Mouse (Mus musculus): ENCODE measurements around the gene Olfr282. TPM values are rescaled to one million over a fixed set of nuclear protein-coding genes. Genes with fewer than 3 reads are reported as not detected.
"Not testable (repeated sequence)": the region's sequence is repeated elsewhere in the genome, so short reads cannot be mapped to it uniquely, and the experiment has no call there.

Olfr282 gene
- polyA plus RNA-seq (2014; fragmentation: Nextera tagmentation; extraction: Ambion mirVana): not detected in 2 replicates

GRCm38 (mm10) chr15:98430925-98431324 lies at the start of gene Olfr282:
TSS of gene Olfr282 (plus strand) at chr15:98431225.
- ATAC-seq (ENCODE audit: insufficient number of reproducible peaks, insufficient read depth, low FRiP score, low read depth); H3K27me3 ChIP-seq (ENCODE audit: control insufficient read depth, insufficient read depth, low read length); H3K4me3 ChIP-seq (ENCODE audit: control insufficient read depth in 1 of 2, insufficient read depth in 1 of 2, low read depth in 1 of 2, low read length in 2 of 2); H3K4me2 ChIP-seq (ENCODE audit: low read length); H3K9me3 ChIP-seq (ENCODE audit: control insufficient read depth, low read length); H3K4me1 ChIP-seq (ENCODE audit: control insufficient read depth in 2 of 2, insufficient read depth in 2 of 2, low read length in 2 of 2); H3K9ac ChIP-seq (ENCODE audit: low read length); H3K36me3 ChIP-seq (ENCODE audit: control insufficient read depth, insufficient read depth, low read length); H3K27ac ChIP-seq (replicated peaks in 1 of 2; ENCODE audit: control insufficient read depth in 1 of 2, insufficient read depth in 1 of 2, low read depth in 2 of 2, low read length in 2 of 2): not testable (repeated sequence)
- WGBS: 53% methylated on average over 5 of the region's 5 CpGs

- 71% methylated on average over 2 of the region's 2 CpGs for WGBS
- Histone ChIP-seq H3K4me3 (ENCODE audit: control insufficient read depth in 1 of 2, insufficient read depth in 1 of 2, low read depth in 1 of 2, low read length in 2 of 2) (no peak overlapping the region), H3K9ac (ENCODE audit: low read length) (no peak overlapping the region), H3K4me1 (ENCODE audit: control insufficient read depth in 2 of 2, insufficient read depth in 2 of 2, low read length in 2 of 2) (no peaks in the 10 kb centered on the region; a peak in 1 of 4 replicates), H3K27ac (replicated peaks in 1 of 2; ENCODE audit: control insufficient read depth in 1 of 2, insufficient read depth in 1 of 2, low read depth in 2 of 2, low read length in 2 of 2) (no peak overlapping the region), H3K4me2 (ENCODE audit: low read length) (no peak overlapping the region), H3K9me3 (ENCODE audit: control insufficient read depth, low read length) (no peaks in the 10 kb centered on the region), H3K36me3 (ENCODE audit: control insufficient read depth, insufficient read depth, low read length) (no peaks in the 10 kb centered on the region), H3K27me3 (ENCODE audit: control insufficient read depth, insufficient read depth, low read length) (no peaks in the 10 kb centered on the region)
- no peak for ATAC-seq (ENCODE audit: insufficient number of reproducible peaks, insufficient read depth, low FRiP score, low read depth)
These were observed 43.4 kb upstream of the Olfr282 start for GRCm38 (mm10) chr15:98387621-98388020.

- Histone ChIP-seq H3K9me3 (ENCODE audit: control insufficient read depth, low read length) (no peaks in the 10 kb centered on the region), H3K4me3 (ENCODE audit: control insufficient read depth in 1 of 2, insufficient read depth in 1 of 2, low read depth in 1 of 2, low read length in 2 of 2) (no peak overlapping the region), H3K9ac (ENCODE audit: low read length) (no peak overlapping the region; the same call in 1 of the 2 replicates), H3K27ac (replicated peaks in 1 of 2; ENCODE audit: control insufficient read depth in 1 of 2, insufficient read depth in 1 of 2, low read depth in 2 of 2, low read length in 2 of 2) (no peak overlapping the region), H3K4me1 (ENCODE audit: control insufficient read depth in 2 of 2, insufficient read depth in 2 of 2, low read length in 2 of 2) (no peaks in the 10 kb centered on the region; a peak in 1 of 4 replicates), H3K27me3 (ENCODE audit: control insufficient read depth, insufficient read depth, low read length) (no peaks in the 10 kb centered on the region), H3K36me3 (ENCODE audit: control insufficient read depth, insufficient read depth, low read length) (no peaks in the 10 kb centered on the region), H3K4me2 (ENCODE audit: low read length) (no peak overlapping the region)
- 28% methylated on average over 7 of the region's 7 CpGs for WGBS
- no peak for ATAC-seq (ENCODE audit: insufficient number of reproducible peaks, insufficient read depth, low FRiP score, low read depth)
These were observed 41.2 kb upstream of the Olfr282 start for GRCm38 (mm10) chr15:98389796-98390195.

- no peak for ATAC-seq (ENCODE audit: insufficient number of reproducible peaks, insufficient read depth, low FRiP score, low read depth)
- Histone ChIP-seq H3K4me3 (ENCODE audit: control insufficient read depth in 1 of 2, insufficient read depth in 1 of 2, low read depth in 1 of 2, low read length in 2 of 2) (no peak overlapping the region), H3K4me1 (ENCODE audit: control insufficient read depth in 2 of 2, insufficient read depth in 2 of 2, low read length in 2 of 2) (no peaks in the 10 kb centered on the region; a peak in 1 of 4 replicates), H3K9me3 (ENCODE audit: control insufficient read depth, low read length) (no peaks in the 10 kb centered on the region), H3K9ac (ENCODE audit: low read length) (no peak overlapping the region), H3K27ac (replicated peaks in 1 of 2; ENCODE audit: control insufficient read depth in 1 of 2, insufficient read depth in 1 of 2, low read depth in 2 of 2, low read length in 2 of 2) (no peak overlapping the region), H3K27me3 (ENCODE audit: control insufficient read depth, insufficient read depth, low read length) (no peaks in the 10 kb centered on the region), H3K36me3 (ENCODE audit: control insufficient read depth, insufficient read depth, low read length) (no peaks in the 10 kb centered on the region), H3K4me2 (ENCODE audit: low read length) (no peak overlapping the region)
- WGBS: 68% methylated on average over 10 of the region's 10 CpGs
These were observed 39.7 kb upstream of the Olfr282 start for GRCm38 (mm10) chr15:98391081-98391902.

- Histone ChIP-seq H3K4me1 (ENCODE audit: control insufficient read depth in 2 of 2, insufficient read depth in 2 of 2, low read length in 2 of 2) (no peaks in the 10 kb centered on the region; a peak in 1 of 4 replicates), H3K4me3 (ENCODE audit: control insufficient read depth in 1 of 2, insufficient read depth in 1 of 2, low read depth in 1 of 2, low read length in 2 of 2) (no peak overlapping the region), H3K36me3 (ENCODE audit: control insufficient read depth, insufficient read depth, low read length) (no peaks in the 10 kb centered on the region), H3K4me2 (ENCODE audit: low read length) (no peak overlapping the region), H3K27me3 (ENCODE audit: control insufficient read depth, insufficient read depth, low read length) (no peaks in the 10 kb centered on the region), H3K27ac (replicated peaks in 1 of 2; ENCODE audit: control insufficient read depth in 1 of 2, insufficient read depth in 1 of 2, low read depth in 2 of 2, low read length in 2 of 2) (no peak overlapping the region), H3K9me3 (ENCODE audit: control insufficient read depth, low read length) (no peaks in the 10 kb centered on the region), H3K9ac (ENCODE audit: low read length) (no peak overlapping the region)
- 24% methylated on average over 2 of the region's 2 CpGs for WGBS
- ATAC-seq (ENCODE audit: insufficient number of reproducible peaks, insufficient read depth, low FRiP score, low read depth): no peak
These were observed 39.2 kb upstream of the Olfr282 start for GRCm38 (mm10) chr15:98391903-98392187.

- H3K4me3 ChIP-seq (ENCODE audit: control insufficient read depth in 1 of 2, insufficient read depth in 1 of 2, low read depth in 1 of 2, low read length in 2 of 2): no peak overlapping the region
- no peak overlapping the region for H3K4me2 ChIP-seq (ENCODE audit: low read length)
- 74% methylated on average over 1 of the region's 1 CpGs for WGBS
- H3K9me3 ChIP-seq (ENCODE audit: control insufficient read depth, low read length): no peaks in the 10 kb centered on the region
- no peaks in the 10 kb centered on the region for H3K36me3 ChIP-seq (ENCODE audit: control insufficient read depth, insufficient read depth, low read length)
- no peak overlapping the region for H3K9ac ChIP-seq (ENCODE audit: low read length)
- H3K4me1 ChIP-seq (ENCODE audit: control insufficient read depth in 2 of 2, insufficient read depth in 2 of 2, low read length in 2 of 2): no peaks in the 10 kb centered on the region
- no peak overlapping the region for H3K27ac ChIP-seq (replicated peaks in 1 of 2; ENCODE audit: control insufficient read depth in 1 of 2, insufficient read depth in 1 of 2, low read depth in 2 of 2, low read length in 2 of 2)
- H3K27me3 ChIP-seq (ENCODE audit: control insufficient read depth, insufficient read depth, low read length): no peaks in the 10 kb centered on the region
- ATAC-seq (ENCODE audit: insufficient number of reproducible peaks, insufficient read depth, low FRiP score, low read depth): no peak
These were observed 33.9 kb upstream of the Olfr282 start for GRCm38 (mm10) chr15:98397136-98397535.

- WGBS: 86% methylated on average over 10 of the region's 10 CpGs
- ATAC-seq (ENCODE audit: insufficient number of reproducible peaks, insufficient read depth, low FRiP score, low read depth): no peak
- no peak overlapping the region for H3K4me3 ChIP-seq (ENCODE audit: control insufficient read depth in 1 of 2, insufficient read depth in 1 of 2, low read depth in 1 of 2, low read length in 2 of 2)
These were observed 28.7 kb upstream of the Olfr282 start for GRCm38 (mm10) chr15:98402356-98402755.

More at GRCm38 (mm10) chr15:98402356-98402755, 28.7 kb upstream of the Olfr282 start:
- no peaks in the 10 kb centered on the region for H3K27me3 ChIP-seq (ENCODE audit: control insufficient read depth, insufficient read depth, low read length)
- no peaks in the 10 kb centered on the region for H3K9me3 ChIP-seq (ENCODE audit: control insufficient read depth, low read length)
- H3K36me3 ChIP-seq (ENCODE audit: control insufficient read depth, insufficient read depth, low read length): no peaks in the 10 kb centered on the region
- no peak overlapping the region for H3K4me2 ChIP-seq (ENCODE audit: low read length)
- H3K9ac ChIP-seq (ENCODE audit: low read length): no peak overlapping the region
- H3K4me1 ChIP-seq (ENCODE audit: control insufficient read depth in 2 of 2, insufficient read depth in 2 of 2, low read length in 2 of 2): no peaks in the 10 kb centered on the region
- H3K27ac ChIP-seq (replicated peaks in 1 of 2; ENCODE audit: control insufficient read depth in 1 of 2, insufficient read depth in 1 of 2, low read depth in 2 of 2, low read length in 2 of 2): no peak overlapping the region
